Mouse (Mus musculus) midbrain, embryonic 14.5 days (tissue): Measurements from ENCODE around the gene Mydgf. TPM values are rescaled to one million over a fixed set of nuclear protein-coding genes. Genes with fewer than 3 reads are reported as not detected.

Experiments used
- ATAC-seq: fragments of 200-750 bp; cut with Nextera tagmentation; 2 replicates; pipeline ENCODE4 v1.8.0; 2017; ENCODE audit warnings: moderate number of reproducible peaks, moderate library complexity; ENCODE audit not compliant: low FRiP score, low TSS enrichment
- DNase-seq: peaks from one replicate; pipeline ENCODE4 v3.0.0-alpha.2; 2015
- H3K27ac ChIP-seq: fragments of 300-500 bp; sonication (generic); replicated peaks from 2 replicates; pipeline ENCODE4 v1.5.1; 2014; ENCODE audit warnings: mild to moderate bottlenecking, low read depth, low read length, moderate library complexity
- H3K27me3 ChIP-seq: fragments of 300-500 bp; sonication (generic); 2 replicates; pipeline ENCODE4 v1.6.1; 2014; ENCODE audit warnings: low read length, control low read depth, mixed read lengths; ENCODE audit not compliant: control insufficient read depth, insufficient read depth
- H3K36me3 ChIP-seq: fragments of 300-500 bp; sonication (generic); 2 replicates; pipeline ENCODE4 v1.6.1; 2014; ENCODE audit warnings: low read length, control low read depth; ENCODE audit not compliant: control insufficient read depth, insufficient read depth
- H3K4me1 ChIP-seq: fragments of 300-500 bp; sonication (generic); 2 replicates; pipeline ENCODE4 v1.6.1; 2014; ENCODE audit warnings: mild to moderate bottlenecking, antibody characterized with exemption, low read length, control low read depth; ENCODE audit not compliant: control insufficient read depth, insufficient read depth
- H3K4me2 ChIP-seq: fragments of 300-500 bp; sonication (generic); 2 replicates; pipeline ENCODE4 v1.6.1; 2014; ENCODE audit warnings: mild to moderate bottlenecking, low read length, moderate library complexity
- H3K4me3 ChIP-seq: fragments of 300-500 bp; sonication (generic); replicated peaks from 2 replicates; pipeline ENCODE4 v1.5.1; 2014; ENCODE audit warnings: low read depth, low read length
- H3K9ac ChIP-seq: fragments of 300-500 bp; sonication (generic); replicated peaks from 2 replicates; pipeline ENCODE4 v1.6.1; 2014; ENCODE audit warnings: mild to moderate bottlenecking, low read length, moderate library complexity
- H3K9me3 ChIP-seq: fragments of 300-500 bp; sonication (generic); 2 replicates; pipeline ENCODE4 v1.6.1; 2016; ENCODE audit warnings: low read length, control low read depth, mixed read lengths; ENCODE audit not compliant: control insufficient read depth
- WGBS: fragments of 180-500 bp; shearing (Covaris S2); extraction: QIAGEN DNeasy Blood & Tissue Kit; methylation state at CpG from one replicate; pipeline ENCODE4 v1.1.7; 2014; 5-methylcytosine and 5-hydroxymethylcytosine counted together
- polyA plus RNA-seq: library from polyadenylated mRNA; unstranded; fragments of >200 nt; fragmentation: Nextera tagmentation; extraction: Ambion mirVana; gene quantifications from 2 replicates; pipeline ENCODE4 v1.2.1, GENCODE M21; 2014

Gene Mydgf
- polyA plus RNA-seq, 1 experiment from 2014 or later: 55.1 TPM

DNA sequence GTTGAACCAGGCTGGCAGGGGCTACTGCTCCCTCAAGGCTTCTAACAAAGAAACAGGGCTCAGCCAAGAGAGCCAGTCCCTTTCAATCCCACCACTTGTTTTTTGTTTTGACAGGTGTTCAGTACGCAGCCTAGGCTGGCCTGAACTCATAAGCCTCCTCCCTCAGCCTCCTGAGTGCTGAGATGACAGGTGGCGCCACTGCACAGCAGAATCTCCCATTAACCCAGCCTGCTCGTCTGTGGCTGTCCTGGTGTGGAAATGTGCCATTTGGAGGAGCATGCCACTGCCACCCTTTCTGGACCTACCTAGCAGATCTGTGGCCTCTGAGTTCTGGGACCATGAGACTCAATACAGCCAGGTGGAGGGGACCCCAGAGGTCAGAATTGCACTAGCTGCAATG lies 20.0 kb upstream of the Mydgf start:
- DNase-seq (peak; percentile 8), ATAC-seq (no peak)
- Histone ChIP-seq H3K27me3 (no peaks in the 10 kb centered on the region), H3K4me3 (no peak overlapping the region), H3K9me3 (no peaks in the 10 kb centered on the region), H3K4me1 (no peaks in the 10 kb centered on the region), H3K9ac (no peak overlapping the region), H3K4me2 (no peak overlapping the region), H3K27ac (no peak overlapping the region), H3K36me3 (peaks cover 87% of the 10 kb centered on the region)
- WGBS: 73% methylated on average over 3 of the region's 3 CpGs

GRCm38 (mm10) chr17:56202476-56202875 lies 18.8 kb upstream of the Mydgf start:
- Histone ChIP-seq H3K4me3 (no peak overlapping the region), H3K9me3 (no peaks in the 10 kb centered on the region), H3K4me2 (no peak overlapping the region), H3K9ac (no peak overlapping the region), H3K4me1 (no peaks in the 10 kb centered on the region), H3K27ac (no peak overlapping the region), H3K27me3 (no peaks in the 10 kb centered on the region), H3K36me3 (peaks cover 87% of the 10 kb centered on the region)
- 89% methylated on average over 8 of the region's 8 CpGs for WGBS
- ATAC-seq: no peak
- DNase-seq: no peak

- H3K4me3 ChIP-seq: no peak overlapping the region
- no peak overlapping the region for H3K4me2 ChIP-seq
- no peaks in the 10 kb centered on the region for H3K27me3 ChIP-seq
- H3K27ac ChIP-seq: no peak overlapping the region
- ATAC-seq (no peak), DNase-seq (no peak)
- no peak overlapping the region for H3K9ac ChIP-seq
- no peaks in the 10 kb centered on the region for H3K4me1 ChIP-seq
- H3K36me3 ChIP-seq: peaks cover 87% of the 10 kb centered on the region
- 66% methylated on average over 3 of the region's 3 CpGs for WGBS
- H3K9me3 ChIP-seq: no peaks in the 10 kb centered on the region
Measured at GRCm38 (mm10) chr17:56201642-56202041, 17.9 kb upstream of the Mydgf start.

DNA sequence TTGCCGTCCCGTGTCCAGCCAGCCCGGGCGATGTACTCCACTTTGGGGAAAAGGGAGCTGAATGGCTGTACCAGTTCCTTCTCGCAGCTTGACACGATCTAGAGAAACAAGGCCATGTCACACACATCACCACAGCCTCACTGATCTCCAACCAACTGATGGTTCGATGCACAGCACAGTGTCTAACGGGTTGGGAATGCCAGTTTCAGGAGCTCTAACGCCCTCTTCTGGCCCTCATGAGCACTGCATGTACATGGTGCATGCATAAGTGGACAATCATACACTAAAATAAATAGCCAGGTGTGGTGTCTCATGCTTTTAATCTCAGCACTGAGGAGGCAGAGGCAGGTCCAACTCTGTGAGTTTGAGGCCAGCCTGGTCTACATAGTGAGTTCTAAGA lies 16.9 kb upstream of the Mydgf start:
- Histone ChIP-seq H3K4me2 (no peak overlapping the region), H3K36me3 (peaks cover 87% of the 10 kb centered on the region), H3K9me3 (no peaks in the 10 kb centered on the region), H3K27me3 (no peaks in the 10 kb centered on the region), H3K4me1 (no peaks in the 10 kb centered on the region), H3K4me3 (no peak overlapping the region), H3K9ac (no peak overlapping the region), H3K27ac (no peak overlapping the region)
- WGBS: 84% methylated on average over 9 of the region's 9 CpGs
- DNase-seq (peak; percentile 7), ATAC-seq (no peak)

- Histone ChIP-seq H3K4me3 (no peak overlapping the region), H3K9me3 (no peaks in the 10 kb centered on the region), H3K27me3 (no peaks in the 10 kb centered on the region), H3K36me3 (peaks cover 86% of the 10 kb centered on the region), H3K4me2 (no peak overlapping the region), H3K4me1 (no peaks in the 10 kb centered on the region), H3K9ac (no peak overlapping the region), H3K27ac (no peak overlapping the region)
- ATAC-seq (no peak), DNase-seq (peak; percentile 15)
- WGBS: 83% methylated on average over 2 of the region's 2 CpGs
Measured at GRCm38 (mm10) chr17:56196860-56197259, 13.1 kb upstream of the Mydgf start.

- 90% methylated on average over 13 of the region's 13 CpGs for WGBS
- no peaks in the 10 kb centered on the region for H3K4me1 ChIP-seq
- no peak for DNase-seq
Measured at GRCm38 (mm10) chr17:56194765-56195164, 11.0 kb upstream of the Mydgf start.

GRCm38 (mm10) chr17:56194357-56194756 lies 10.6 kb upstream of the Mydgf start:
- Histone ChIP-seq H3K4me3 (no peak overlapping the region), H3K4me1 (no peaks in the 10 kb centered on the region), H3K36me3 (peaks cover 100% of the 10 kb centered on the region), H3K9ac (no peak overlapping the region), H3K4me2 (no peak overlapping the region), H3K27ac (no peak overlapping the region), H3K9me3 (no peaks in the 10 kb centered on the region), H3K27me3 (no peaks in the 10 kb centered on the region)
- 93% methylated on average over 12 of the region's 12 CpGs for WGBS
- ATAC-seq (no peak), DNase-seq (no peak)

More at GRCm38 (mm10) chr17:56194765-56195164, 11.0 kb upstream of the Mydgf start:
- no peak for ATAC-seq
- H3K27me3 ChIP-seq: no peaks in the 10 kb centered on the region
- no peak overlapping the region for H3K4me3 ChIP-seq
- no peak overlapping the region for H3K9ac ChIP-seq
- peaks cover 99% of the 10 kb centered on the region for H3K36me3 ChIP-seq
- no peak overlapping the region for H3K27ac ChIP-seq
- H3K4me2 ChIP-seq: no peak overlapping the region
- no peaks in the 10 kb centered on the region for H3K9me3 ChIP-seq

- H3K4me2 ChIP-seq: no peak overlapping the region
- H3K36me3 ChIP-seq: peaks cover 96% of the 10 kb centered on the region
- WGBS: 91% methylated on average over 6 of the region's 6 CpGs
- no peak overlapping the region for H3K27ac ChIP-seq
- DNase-seq: no peak
- no peaks in the 10 kb centered on the region for H3K27me3 ChIP-seq
- no peak overlapping the region for H3K9ac ChIP-seq
- no peaks in the 10 kb centered on the region for H3K4me1 ChIP-seq
- H3K4me3 ChIP-seq: no peak overlapping the region
- no peak for ATAC-seq
- H3K9me3 ChIP-seq: no peaks in the 10 kb centered on the region
Measured at GRCm38 (mm10) chr17:56191266-56191665, 7.5 kb upstream of the Mydgf start.

GRCm38 (mm10) chr17:56185281-56186141 lies 1.8 kb upstream of the Mydgf start:
- WGBS: 36% methylated on average over 11 of the region's 11 CpGs
- H3K27me3 ChIP-seq: no peaks in the 10 kb centered on the region
- no peak overlapping the region; the same call in 1 of the 2 replicates for H3K4me2 ChIP-seq
- H3K9me3 ChIP-seq: no peaks in the 10 kb centered on the region
- H3K4me3 ChIP-seq: no peak overlapping the region
- no peak overlapping the region for H3K9ac ChIP-seq
- H3K4me1 ChIP-seq: peaks cover 13% of the 10 kb centered on the region
- H3K27ac ChIP-seq: peak overlapping the region; percentile 70
- ATAC-seq (no peak), DNase-seq (peak; percentile 54)
- peaks cover 57% of the 10 kb centered on the region for H3K36me3 ChIP-seq
